ENCODE assay signal across 13 mouse cellular contexts in genomic region chr7:130380367-130380766, GRCm38 (mm10).
DNase-seq lines count a peak whose midpoint lies in the region; ATAC-seq and TF ChIP-seq lines count a peak whose summit lies in the region.
"Had no signal": no experiment of that assay in that cellular context is flagged by ENCODE, and none has a peak within 500 bp of the region (broad histone marks: within the 10 kb centered on the region; RNA-seq: fewer than 3 reads in every experiment).

No protein-coding gene starts in this region.

- H3K36me3 ChIP-seq in embryonic facial prominence, embryonic 13.5 days: no peaks in the 10 kb centered on the region
- no peaks in the 10 kb centered on the region for H3K36me3 ChIP-seq in embryonic facial prominence, embryonic 10.5 days (replicated peaks)
- no peaks in the 10 kb centered on the region for H3K36me3 ChIP-seq in intestine, embryonic 14.5 days (ENCODE audit: control insufficient read depth, insufficient read depth, low read length)
- H3K36me3 ChIP-seq in intestine, postnatal 0 days (ENCODE audit: control insufficient read depth, insufficient read depth): no peaks in the 10 kb centered on the region
- no peaks in the 10 kb centered on the region for H3K36me3 ChIP-seq in midbrain, embryonic 13.5 days
- no peaks in the 10 kb centered on the region; the same call in 1 of the 2 replicates for H3K36me3 ChIP-seq in midbrain, embryonic 16.5 days (ENCODE audit: control insufficient read depth, insufficient read depth, low read length)
- H3K36me3 ChIP-seq: intestine, embryonic 15.5 days had no signal

- H3K27ac ChIP-seq in embryonic facial prominence, embryonic 13.5 days: 0 out of 2 replicates have a peak overlapping the region, but pooled peaks have one; percentile 23
- no peak overlapping the region for H3K27ac ChIP-seq in embryonic facial prominence, embryonic 10.5 days (replicated peaks)
- no peak overlapping the region for H3K27ac ChIP-seq in intestine, embryonic 14.5 days (ENCODE audit: low read depth)
- H3K27ac ChIP-seq in intestine, postnatal 0 days (ENCODE audit: low read depth, low read length): no peak overlapping the region
- H3K27ac ChIP-seq in midbrain, embryonic 13.5 days: no peak overlapping the region
- H3K27ac ChIP-seq in midbrain, embryonic 16.5 days (ENCODE audit: low read length): no peak overlapping the region
- H3K27ac ChIP-seq: heart, embryonic 13.5 days; intestine, embryonic 15.5 days had no signal

- 95% methylated on average over 7 of the region's 7 CpGs for WGBS in embryonic facial prominence, embryonic 13.5 days
- WGBS in embryonic facial prominence, embryonic 10.5 days: 94% methylated on average over 7 of the region's 7 CpGs
- WGBS in intestine, embryonic 14.5 days: 96% methylated on average over 7 of the region's 7 CpGs
- WGBS in intestine, postnatal 0 days: 92% methylated on average over 7 of the region's 7 CpGs
- WGBS in midbrain, embryonic 13.5 days: 79% methylated on average over 7 of the region's 7 CpGs
- WGBS in midbrain, embryonic 16.5 days: 75% methylated on average over 7 of the region's 7 CpGs

- no peaks in the 10 kb centered on the region for H3K27me3 ChIP-seq in embryonic facial prominence, embryonic 13.5 days
- H3K27me3 ChIP-seq in embryonic facial prominence, embryonic 10.5 days (replicated peaks; ENCODE audit: low read depth, poor library complexity, severe bottlenecking): no peaks in the 10 kb centered on the region
- H3K27me3 ChIP-seq in intestine, embryonic 14.5 days (replicated peaks; ENCODE audit: control insufficient read depth, insufficient read depth, low read length): no peaks in the 10 kb centered on the region
- H3K27me3 ChIP-seq in intestine, postnatal 0 days (replicated peaks; ENCODE audit: control insufficient read depth, insufficient read depth, low read length): no peaks in the 10 kb centered on the region
- peaks cover 64% of the 10 kb centered on the region for H3K27me3 ChIP-seq in midbrain, embryonic 13.5 days
- H3K27me3 ChIP-seq in midbrain, embryonic 16.5 days (ENCODE audit: control insufficient read depth, insufficient read depth, low read depth, low read length): no peaks in the 10 kb centered on the region; the same call in 1 of the 2 replicates
- H3K27me3 ChIP-seq: CH12.LX; heart, embryonic 13.5 days; intestine, embryonic 15.5 days; Patski had no signal

- peaks cover 22% of the 10 kb centered on the region for H3K4me1 ChIP-seq in embryonic facial prominence, embryonic 13.5 days
- H3K4me1 ChIP-seq in embryonic facial prominence, embryonic 10.5 days: 0 out of 2 replicates have a peak, but pooled peaks cover 7% of the 10 kb centered on the region
- H3K4me1 ChIP-seq in intestine, embryonic 14.5 days (replicated peaks; ENCODE audit: control insufficient read depth, insufficient read depth, low read length): no peaks in the 10 kb centered on the region
- H3K4me1 ChIP-seq in intestine, postnatal 0 days (replicated peaks; ENCODE audit: control insufficient read depth, insufficient read depth, low read length): no peaks in the 10 kb centered on the region
- H3K4me1 ChIP-seq in midbrain, embryonic 13.5 days (replicated peaks): peaks cover 16% of the 10 kb centered on the region
- H3K4me1 ChIP-seq in midbrain, embryonic 16.5 days (ENCODE audit: control insufficient read depth, insufficient read depth, low read length): peaks cover 5% of the 10 kb centered on the region; the same call in 1 of the 2 replicates
- H3K4me1 ChIP-seq: heart, embryonic 13.5 days; intestine, embryonic 15.5 days had no signal

- no peak overlapping the region for H3K4me2 ChIP-seq in embryonic facial prominence, embryonic 13.5 days
- H3K4me2 ChIP-seq in intestine, embryonic 14.5 days (ENCODE audit: low read length): no peak overlapping the region
- H3K4me2 ChIP-seq in intestine, postnatal 0 days (replicated peaks; ENCODE audit: low read depth): no peak overlapping the region
- H3K4me2 ChIP-seq in midbrain, embryonic 13.5 days (replicated peaks): no peak overlapping the region
- no peak overlapping the region for H3K4me2 ChIP-seq in midbrain, embryonic 16.5 days (ENCODE audit: low read length)
- H3K4me2 ChIP-seq: heart, embryonic 13.5 days; intestine, embryonic 15.5 days had no signal

- no peaks in the 10 kb centered on the region for H3K9me3 ChIP-seq in embryonic facial prominence, embryonic 13.5 days
- 0 out of 2 replicates have a peak, but pooled peaks cover 2% of the 10 kb centered on the region for H3K9me3 ChIP-seq in embryonic facial prominence, embryonic 10.5 days
- H3K9me3 ChIP-seq in intestine, embryonic 14.5 days (ENCODE audit: control insufficient read depth, low read length): no peaks in the 10 kb centered on the region
- no peaks in the 10 kb centered on the region for H3K9me3 ChIP-seq in intestine, postnatal 0 days (ENCODE audit: control insufficient read depth)
- H3K9me3 ChIP-seq in midbrain, embryonic 13.5 days: no peaks in the 10 kb centered on the region
- H3K9me3 ChIP-seq in midbrain, embryonic 16.5 days (replicated peaks; ENCODE audit: control insufficient read depth, low read length, poor library complexity, severe bottlenecking): no peaks in the 10 kb centered on the region
- H3K9me3 ChIP-seq: heart, embryonic 13.5 days; intestine, embryonic 15.5 days had no signal

- no peak overlapping the region for H3K9ac ChIP-seq in embryonic facial prominence, embryonic 13.5 days
- no peak overlapping the region for H3K9ac ChIP-seq in intestine, embryonic 14.5 days (ENCODE audit: low read length)
- H3K9ac ChIP-seq in intestine, postnatal 0 days (ENCODE audit: low read depth, low read length): no peak overlapping the region
- no peak overlapping the region for H3K9ac ChIP-seq in midbrain, embryonic 13.5 days (replicated peaks)
- H3K9ac ChIP-seq in midbrain, embryonic 16.5 days (ENCODE audit: low read depth, low read length): no peak overlapping the region
- H3K9ac ChIP-seq: forebrain, postnatal 0 days; heart, embryonic 13.5 days; intestine, embryonic 15.5 days had no signal

- DNase-seq in embryonic facial prominence, embryonic 10.5 days (ENCODE audit: low spot score): no peak
- DNase-seq in intestine, embryonic 14.5 days (ENCODE audit: low spot score): peak; percentile 38
- DNase-seq in testis, postnatal 10 days (ENCODE audit: low spot score): no peak

- TF ChIP-seq CTCF in intestine, postnatal 0 days (IDR thresholded peaks at IDR 0.05; ENCODE audit: low read depth): no peak

- no peak overlapping the region for H3K4me3 ChIP-seq in embryonic facial prominence, embryonic 13.5 days
- no peak overlapping the region for H3K4me3 ChIP-seq in embryonic facial prominence, embryonic 10.5 days
- no peak overlapping the region for H3K4me3 ChIP-seq in intestine, embryonic 14.5 days (ENCODE audit: low read depth, low read length)
- H3K4me3 ChIP-seq in intestine, postnatal 0 days (ENCODE audit: low read depth, low read length): no peak overlapping the region
- H3K4me3 ChIP-seq in midbrain, embryonic 13.5 days (replicated peaks): no peak overlapping the region
- H3K4me3 ChIP-seq in midbrain, embryonic 16.5 days (ENCODE audit: low read depth, low read length): no peak overlapping the region
- H3K4me3 ChIP-seq: heart, embryonic 13.5 days; intestine, embryonic 15.5 days had no signal

- ATAC-seq in embryonic facial prominence, embryonic 13.5 days (ENCODE audit: insufficient number of reproducible peaks, insufficient read depth, low FRiP score, low TSS enrichment, low read depth): no peak
- no peak for ATAC-seq in intestine, embryonic 14.5 days (replicated peaks; ENCODE audit: low FRiP score, low TSS enrichment, low read depth)
- ATAC-seq in intestine, postnatal 0 days: no peak
- ATAC-seq in midbrain, embryonic 13.5 days: peak; percentile 50; the same call in 1 of the 2 replicates
- ATAC-seq in midbrain, embryonic 16.5 days: no peak
- ATAC-seq: activated CD4-positive, CD25-positive, alpha-beta regulatory T cell, adult 4 months; forebrain, postnatal 0 days; intestine, embryonic 15.5 days had no signal
